Mouse (Mus musculus) limb, embryonic 12.5 days (tissue): ENCODE data around the gene Dlst. TPM values are rescaled to one million over a fixed set of nuclear protein-coding genes. Genes with fewer than 3 reads are reported as not detected.

Experiments
- ATAC-seq: fragments of 200-750 bp; cut with Nextera tagmentation; 2 replicates; pipeline ENCODE4 v1.8.0; 2017; ENCODE audit warnings: low read depth, moderate TSS enrichment; ENCODE audit not compliant: insufficient number of reproducible peaks, insufficient read depth, low FRiP score, low TSS enrichment
- H3K27ac ChIP-seq: fragments of 300-500 bp; sonication (generic); 2 replicates; pipeline ENCODE4 v1.5.1; 2016; ENCODE audit warnings: mild to moderate bottlenecking, moderate library complexity
- H3K27me3 ChIP-seq: fragments of 300-500 bp; sonication (generic); 2 replicates; pipeline ENCODE4 v1.6.1; 2016; ENCODE audit warnings: mild to moderate bottlenecking, moderate library complexity
- H3K36me3 ChIP-seq: fragments of 300-500 bp; sonication (generic); 2 replicates; pipeline ENCODE4 v1.6.1; 2016; ENCODE audit warnings: mild to moderate bottlenecking, moderate library complexity
- H3K4me1 ChIP-seq: fragments of 300-500 bp; sonication (generic); replicated peaks from 2 replicates; pipeline ENCODE4 v1.6.1; 2016
- H3K4me2 ChIP-seq: fragments of 300-500 bp; sonication (generic); 2 replicates; pipeline ENCODE4 v1.6.1; 2016; ENCODE audit warnings: mild to moderate bottlenecking, moderate library complexity
- H3K4me3 ChIP-seq: fragments of 300-500 bp; sonication (generic); replicated peaks from 2 replicates; pipeline ENCODE4 v1.5.1; 2016; ENCODE audit warnings: mild to moderate bottlenecking
- H3K9ac ChIP-seq: fragments of 300-500 bp; sonication (generic); replicated peaks from 2 replicates; pipeline ENCODE4 v1.6.1; 2016; ENCODE audit warnings: mild to moderate bottlenecking, moderate library complexity
- H3K9me3 ChIP-seq: fragments of 300-500 bp; sonication (generic); 2 replicates; pipeline ENCODE4 v1.6.1; 2016; ENCODE audit warnings: mild to moderate bottlenecking, moderate library complexity
- WGBS: fragments of 180-500 bp; shearing (Covaris S2); methylation state at CpG from one replicate; pipeline ENCODE4 v1.1.7; 2016; 5-methylcytosine and 5-hydroxymethylcytosine counted together
- polyA plus RNA-seq: library from polyadenylated mRNA; unstranded; fragments of >200 nt; fragmentation: Nextera tagmentation; extraction: Ambion mirVana; gene quantifications from 2 replicates; pipeline ENCODE4 v1.2.1, GENCODE M21; 2016

Dlst gene
- polyA plus RNA-seq, 1 experiment from 2014 or later: 113 TPM

GRCm38 (mm10) chr12:85113917-85114316, 3.3 kb downstream of the Dlst start:
- Histone ChIP-seq H3K27ac (no peak overlapping the region), H3K4me2 (no peak overlapping the region), H3K4me1 (peaks cover 24% of the 10 kb centered on the region), H3K9ac (no peak overlapping the region), H3K36me3 (peaks cover 42% of the 10 kb centered on the region), H3K4me3 (no peak overlapping the region), H3K27me3 (no peaks in the 10 kb centered on the region), H3K9me3 (no peaks in the 10 kb centered on the region)
- WGBS: 95% methylated on average over 3 of the region's 3 CpGs
- ATAC-seq: no peak

- no peak for ATAC-seq
- no peaks in the 10 kb centered on the region for H3K9me3 ChIP-seq
- H3K27me3 ChIP-seq: no peaks in the 10 kb centered on the region
- H3K4me2 ChIP-seq: no peak overlapping the region
- H3K4me3 ChIP-seq: no peak overlapping the region
- no peak overlapping the region for H3K9ac ChIP-seq
- 73% methylated on average over 7 of the region's 7 CpGs for WGBS
- H3K4me1 ChIP-seq: peaks cover 14% of the 10 kb centered on the region
- no peak overlapping the region for H3K27ac ChIP-seq
- peaks cover 59% of the 10 kb centered on the region for H3K36me3 ChIP-seq
Measured at GRCm38 (mm10) chr12:85115678-85116077, 5.0 kb downstream of the Dlst start.

- no peaks in the 10 kb centered on the region for H3K4me1 ChIP-seq
- no peak overlapping the region for H3K27ac ChIP-seq
- no peak overlapping the region for H3K4me2 ChIP-seq
- H3K9me3 ChIP-seq: no peaks in the 10 kb centered on the region
- H3K36me3 ChIP-seq: peaks cover 96% of the 10 kb centered on the region
- no peak overlapping the region for H3K9ac ChIP-seq
- no peak overlapping the region for H3K4me3 ChIP-seq
- 89% methylated on average over 9 of the region's 9 CpGs for WGBS
- no peak for ATAC-seq
- no peaks in the 10 kb centered on the region for H3K27me3 ChIP-seq
Measured at GRCm38 (mm10) chr12:85121806-85122459, 11.3 kb downstream of the Dlst start.

GRCm38 (mm10) chr12:85123108-85123530, 12.5 kb downstream of the Dlst start:
- H3K4me3 ChIP-seq: no peak overlapping the region
- no peak overlapping the region for H3K9ac ChIP-seq
- H3K4me2 ChIP-seq: no peak overlapping the region
- no peaks in the 10 kb centered on the region for H3K4me1 ChIP-seq
- H3K27me3 ChIP-seq: no peaks in the 10 kb centered on the region
- ATAC-seq: no peak
- H3K27ac ChIP-seq: no peak overlapping the region
- peaks cover 95% of the 10 kb centered on the region for H3K36me3 ChIP-seq
- H3K9me3 ChIP-seq: no peaks in the 10 kb centered on the region
- WGBS: 94% methylated on average over 9 of the region's 9 CpGs

- Histone ChIP-seq H3K27ac (no peak overlapping the region), H3K36me3 (peaks cover 95% of the 10 kb centered on the region), H3K27me3 (no peaks in the 10 kb centered on the region), H3K9me3 (no peaks in the 10 kb centered on the region), H3K4me3 (no peak overlapping the region), H3K4me1 (no peaks in the 10 kb centered on the region), H3K4me2 (no peak overlapping the region), H3K9ac (no peak overlapping the region)
- WGBS: 93% methylated on average over 11 of the region's 11 CpGs
- ATAC-seq: no peak
Measured at GRCm38 (mm10) chr12:85123645-85124044, 13.0 kb downstream of the Dlst start.

GRCm38 (mm10) chr12:85124751-85125150, 14.1 kb downstream of the Dlst start:
- no peak for ATAC-seq
- 94% methylated on average over 5 of the region's 5 CpGs for WGBS
- no peak overlapping the region for H3K4me3 ChIP-seq

GRCm38 (mm10) chr12:85126986-85127603, 16.5 kb downstream of the Dlst start:
- Histone ChIP-seq H3K27me3 (no peaks in the 10 kb centered on the region), H3K9ac (no peak overlapping the region), H3K4me3 (no peak overlapping the region), H3K27ac (no peak overlapping the region), H3K36me3 (peaks cover 90% of the 10 kb centered on the region), H3K4me1 (no peaks in the 10 kb centered on the region), H3K4me2 (no peak overlapping the region), H3K9me3 (no peaks in the 10 kb centered on the region)
- 90% methylated on average over 8 of the region's 8 CpGs for WGBS
- ATAC-seq: no peak

More at GRCm38 (mm10) chr12:85124751-85125150, 14.1 kb downstream of the Dlst start:
- no peaks in the 10 kb centered on the region for H3K9me3 ChIP-seq
- no peak overlapping the region for H3K27ac ChIP-seq
- H3K9ac ChIP-seq: no peak overlapping the region
- no peaks in the 10 kb centered on the region for H3K4me1 ChIP-seq
- no peak overlapping the region for H3K4me2 ChIP-seq
- peaks cover 93% of the 10 kb centered on the region for H3K36me3 ChIP-seq
- H3K27me3 ChIP-seq: no peaks in the 10 kb centered on the region

GRCm38 (mm10) chr12:85129426-85129978, 18.9 kb downstream of the Dlst start:
- Histone ChIP-seq H3K4me2 (no peak overlapping the region), H3K27me3 (no peaks in the 10 kb centered on the region), H3K9me3 (no peaks in the 10 kb centered on the region), H3K9ac (no peak overlapping the region), H3K27ac (no peak overlapping the region), H3K36me3 (peaks cover 89% of the 10 kb centered on the region), H3K4me1 (no peaks in the 10 kb centered on the region), H3K4me3 (no peak overlapping the region)
- ATAC-seq: no peak
- WGBS: 96% methylated on average over 9 of the region's 9 CpGs

- whole genome bisulfite sequencing: 95% methylated on average over 6 of the region's 6 CpGs
Measured at GRCm38 (mm10) chr12:85131361-85131760, 20.7 kb downstream of the Dlst start.

GRCm38 (mm10) chr12:85134043-85134794, 23.6 kb downstream of the Dlst start:
- H3K9ac ChIP-seq: no peak overlapping the region
- 0 out of 2 replicates have a peak, but pooled peaks cover 6% of the 10 kb centered on the region for H3K4me1 ChIP-seq
- H3K4me3 ChIP-seq: no peak overlapping the region
- 86% methylated on average over 8 of the region's 8 CpGs for WGBS
- H3K4me2 ChIP-seq: no peak overlapping the region
- H3K9me3 ChIP-seq: no peaks in the 10 kb centered on the region
- H3K36me3 ChIP-seq: peaks cover 63% of the 10 kb centered on the region
- H3K27ac ChIP-seq: no peak overlapping the region
- no peak for ATAC-seq
- H3K27me3 ChIP-seq: peaks cover 6% of the 10 kb centered on the region; the same call in 1 of the 2 replicates

More at GRCm38 (mm10) chr12:85131361-85131760, 20.7 kb downstream of the Dlst start:
- Histone ChIP-seq H3K27me3 (no peaks in the 10 kb centered on the region), H3K4me1 (0 out of 2 replicates have a peak, but pooled peaks cover 5% of the 10 kb centered on the region), H3K9me3 (no peaks in the 10 kb centered on the region), H3K9ac (no peak overlapping the region), H3K4me3 (no peak overlapping the region), H3K27ac (no peak overlapping the region), H3K36me3 (peaks cover 86% of the 10 kb centered on the region), H3K4me2 (no peak overlapping the region)
- no peak for ATAC-seq
